Mouse (Mus musculus) ES-E14 (cell line): ENCODE measurements around the gene Prkra.

ENCODE experiments used
- CHD2 ChIP-seq: IDR thresholded peaks from 2 replicates; pipeline ENCODE4 v1.6.1; 2014; ENCODE audit warnings: mild to moderate bottlenecking, low read depth, low read length, inconsistent platforms
- HCFC1 ChIP-seq: IDR thresholded peaks from 2 replicates; pipeline ENCODE4 v1.6.1; 2012; ENCODE audit warnings: low read length, inconsistent platforms, borderline replicate concordance; ENCODE audit not compliant: insufficient read depth
- MAFK ChIP-seq: IDR thresholded peaks from 2 replicates; pipeline ENCODE4 v1.6.1; 2014; ENCODE audit warnings: mild to moderate bottlenecking, low read depth, low read length, inconsistent platforms; ENCODE audit not compliant: insufficient read depth

- TF ChIP-seq HCFC1 (no peak), MAFK (no peak), CHD2 (no peak)
These were observed 27.6 kb downstream of the Prkra start for GRCm38 (mm10) chr2:76620188-76620587.
